Mouse (Mus musculus): ENCODE measurements at regions not wholly inside any gene's neighbourhood (a gene's known extent, or its start where the extent isn't known, plus 50 kb on each side); places are given as distances from the start of the nearest gene placed in this dataset.
A peak's percentile ranks its signal among the peaks of the same experiment; 100 is the strongest.
"Not testable (repeated sequence)": the region's sequence is repeated elsewhere in the genome, so short reads cannot be mapped to it uniquely, and the experiment has no call there.

GRCm38 (mm10) chr14:104410730-104411129 lies 57.1 kb downstream of the Pou4f1 start:
- H3K27me3 ChIP-seq (ENCODE audit: poor library complexity, severe bottlenecking): no peaks in the 10 kb centered on the region
- no peak for DNase-seq (ENCODE audit: extremely low spot score, low spot score)
- H3K4me3 ChIP-seq: no peak overlapping the region
- 80% methylated on average over 2 of the region's 2 CpGs for WGBS
- no peak overlapping the region for H3K27ac ChIP-seq
- H3K9me3 ChIP-seq: no peaks in the 10 kb centered on the region
- H3K4me1 ChIP-seq: no peaks in the 10 kb centered on the region
- no peaks in the 10 kb centered on the region for H3K36me3 ChIP-seq (replicated peaks)

- Histone ChIP-seq H3K27me3 (ENCODE audit: poor library complexity, severe bottlenecking) (no peaks in the 10 kb centered on the region), H3K36me3 (replicated peaks) (no peaks in the 10 kb centered on the region), H3K4me1 (no peaks in the 10 kb centered on the region), H3K27ac (no peak overlapping the region), H3K9me3 (no peaks in the 10 kb centered on the region), H3K4me3 (no peak overlapping the region)
- no peak for DNase-seq (ENCODE audit: extremely low spot score, low spot score)
- 81% methylated on average over 6 of the region's 6 CpGs for WGBS
Observed at GRCm38 (mm10) chr14:104410292-104410691, 57.5 kb downstream of the Pou4f1 start.

GRCm38 (mm10) chr14:104406062-104406461 lies 61.7 kb downstream of the Pou4f1 start:
- DNase-seq (ENCODE audit: extremely low spot score, low spot score): no peak

GRCm38 (mm10) chr14:104389297-104390071 lies 78.3 kb downstream of the Pou4f1 start:
- no peak overlapping the region for H3K4me3 ChIP-seq
- 0 out of 2 replicates have a peak, but pooled peaks cover 3% of the 10 kb centered on the region for H3K9me3 ChIP-seq
- no peak for DNase-seq (ENCODE audit: extremely low spot score, low spot score)
- no peaks in the 10 kb centered on the region for H3K27me3 ChIP-seq (ENCODE audit: poor library complexity, severe bottlenecking)
- H3K36me3 ChIP-seq (replicated peaks): no peaks in the 10 kb centered on the region
- H3K4me1 ChIP-seq: no peaks in the 10 kb centered on the region
- WGBS: 88% methylated on average over 8 of the region's 8 CpGs
- H3K27ac ChIP-seq: no peak overlapping the region

More at GRCm38 (mm10) chr14:104406062-104406461, 61.7 kb downstream of the Pou4f1 start:
- Histone ChIP-seq H3K27ac (no peak overlapping the region), H3K9me3 (no peaks in the 10 kb centered on the region), H3K27me3 (ENCODE audit: poor library complexity, severe bottlenecking) (no peaks in the 10 kb centered on the region), H3K36me3 (replicated peaks) (no peaks in the 10 kb centered on the region), H3K4me1 (no peaks in the 10 kb centered on the region), H3K4me3 (no peak overlapping the region)
- WGBS: 85% methylated on average over 3 of the region's 3 CpGs

GRCm38 (mm10) chr14:104388879-104389278 lies 78.9 kb downstream of the Pou4f1 start:
- Histone ChIP-seq H3K36me3 (replicated peaks) (no peaks in the 10 kb centered on the region), H3K4me3 (no peak overlapping the region), H3K4me1 (no peaks in the 10 kb centered on the region), H3K27me3 (ENCODE audit: poor library complexity, severe bottlenecking) (no peaks in the 10 kb centered on the region), H3K9me3 (0 out of 2 replicates have a peak, but pooled peaks cover 3% of the 10 kb centered on the region), H3K27ac (no peak overlapping the region)
- WGBS: 87% methylated on average over 2 of the region's 2 CpGs
- DNase-seq (ENCODE audit: extremely low spot score, low spot score): no peak

GRCm38 (mm10) chr14:104380986-104381385 lies 86.8 kb downstream of the Pou4f1 start:
- Histone ChIP-seq H3K36me3 (replicated peaks) (no peaks in the 10 kb centered on the region), H3K27me3 (ENCODE audit: poor library complexity, severe bottlenecking) (no peaks in the 10 kb centered on the region), H3K27ac (no peak overlapping the region), H3K4me1 (peaks cover 10% of the 10 kb centered on the region), H3K9me3 (no peaks in the 10 kb centered on the region), H3K4me3 (no peak overlapping the region)
- 72% methylated on average over 5 of the region's 5 CpGs for WGBS
- DNase-seq (ENCODE audit: extremely low spot score, low spot score): no peak

GRCm38 (mm10) chr14:104372776-104373175 lies 95.0 kb downstream of the Pou4f1 start:
- Histone ChIP-seq H3K9me3 (no peaks in the 10 kb centered on the region), H3K4me1 (peaks cover 5% of the 10 kb centered on the region), H3K27me3 (ENCODE audit: poor library complexity, severe bottlenecking) (no peaks in the 10 kb centered on the region), H3K36me3 (replicated peaks) (no peaks in the 10 kb centered on the region), H3K27ac (no peak overlapping the region), H3K4me3 (no peak overlapping the region)
- 74% methylated on average over 7 of the region's 7 CpGs for WGBS
- DNase-seq (ENCODE audit: extremely low spot score, low spot score): no peak

GRCm38 (mm10) chr14:104356636-104357035 lies 111.2 kb downstream of the Pou4f1 start:
- Histone ChIP-seq H3K4me3 (no peak overlapping the region), H3K36me3 (replicated peaks) (no peaks in the 10 kb centered on the region), H3K27me3 (ENCODE audit: poor library complexity, severe bottlenecking) (no peaks in the 10 kb centered on the region), H3K9me3 (no peaks in the 10 kb centered on the region), H3K4me1 (no peaks in the 10 kb centered on the region), H3K27ac (no peak overlapping the region)
- DNase-seq (ENCODE audit: extremely low spot score, low spot score): no peak
- WGBS: 81% methylated on average over 1 of the region's 1 CpGs

GRCm38 (mm10) chr14:104336783-104337182 lies 131.0 kb downstream of the Pou4f1 start:
- not testable (repeated sequence) for H3K4me1 ChIP-seq; H3K27me3 ChIP-seq (ENCODE audit: poor library complexity, severe bottlenecking); H3K9me3 ChIP-seq; DNase-seq (ENCODE audit: extremely low spot score, low spot score); H3K4me3 ChIP-seq; H3K36me3 ChIP-seq (replicated peaks); H3K27ac ChIP-seq
- WGBS: 95% methylated on average over 15 of the region's 15 CpGs

GRCm38 (mm10) chr14:104326089-104326488 lies 141.7 kb downstream of the Pou4f1 start:
- 77% methylated on average over 10 of the region's 10 CpGs for WGBS
- H3K9me3 ChIP-seq: no peaks in the 10 kb centered on the region
- no peak for DNase-seq (ENCODE audit: extremely low spot score, low spot score)
- H3K4me1 ChIP-seq: peaks cover 5% of the 10 kb centered on the region; the same call in 1 of the 2 replicates
- H3K27ac ChIP-seq: no peak overlapping the region
- no peak overlapping the region for H3K4me3 ChIP-seq
- H3K27me3 ChIP-seq (ENCODE audit: poor library complexity, severe bottlenecking): no peaks in the 10 kb centered on the region
- H3K36me3 ChIP-seq (replicated peaks): no peaks in the 10 kb centered on the region

- Histone ChIP-seq H3K27ac (no peak overlapping the region), H3K4me1 (peaks cover 31% of the 10 kb centered on the region), H3K4me3 (no peak overlapping the region), H3K9me3 (no peaks in the 10 kb centered on the region), H3K27me3 (ENCODE audit: poor library complexity, severe bottlenecking) (peaks cover 81% of the 10 kb centered on the region), H3K36me3 (replicated peaks) (no peaks in the 10 kb centered on the region)
- 78% methylated on average over 5 of the region's 5 CpGs for WGBS
- DNase-seq (ENCODE audit: extremely low spot score, low spot score): no peak
Observed at GRCm38 (mm10) chr14:104300141-104300540, 167.7 kb downstream of the Pou4f1 start.

- Histone ChIP-seq H3K36me3 (replicated peaks) (no peaks in the 10 kb centered on the region), H3K27me3 (ENCODE audit: poor library complexity, severe bottlenecking) (peaks cover 84% of the 10 kb centered on the region), H3K27ac (no peak overlapping the region), H3K4me1 (peaks cover 37% of the 10 kb centered on the region), H3K9me3 (no peaks in the 10 kb centered on the region), H3K4me3 (no peak overlapping the region)
- DNase-seq (ENCODE audit: extremely low spot score, low spot score): no peak
- WGBS: 23% methylated on average over 4 of the region's 4 CpGs
Observed at GRCm38 (mm10) chr14:104298312-104298711, 169.5 kb downstream of the Pou4f1 start.

- no peaks in the 10 kb centered on the region for H3K9me3 ChIP-seq
- H3K4me1 ChIP-seq: peaks cover 37% of the 10 kb centered on the region
- no peak overlapping the region for H3K27ac ChIP-seq
- 37% methylated on average over 15 of the region's 15 CpGs for WGBS
- no peaks in the 10 kb centered on the region for H3K36me3 ChIP-seq (replicated peaks)
- no peak overlapping the region for H3K4me3 ChIP-seq
- peaks cover 86% of the 10 kb centered on the region for H3K27me3 ChIP-seq (ENCODE audit: poor library complexity, severe bottlenecking)
- peak; percentile 27 for DNase-seq (ENCODE audit: extremely low spot score, low spot score)
Observed at GRCm38 (mm10) chr14:104297316-104298311, 170.2 kb downstream of the Pou4f1 start.
